Mouse (Mus musculus): ENCODE measurements around the gene Cdc42se2. TPM values are rescaled to one million over a fixed set of nuclear protein-coding genes. Genes with fewer than 3 reads are reported as not detected.
A peak's percentile ranks its signal among the peaks of the same experiment; 100 is the strongest.

The Cdc42se2 gene
- polyA plus RNA-seq, 1 experiment from 2014 or later: 136 TPM

DNA sequence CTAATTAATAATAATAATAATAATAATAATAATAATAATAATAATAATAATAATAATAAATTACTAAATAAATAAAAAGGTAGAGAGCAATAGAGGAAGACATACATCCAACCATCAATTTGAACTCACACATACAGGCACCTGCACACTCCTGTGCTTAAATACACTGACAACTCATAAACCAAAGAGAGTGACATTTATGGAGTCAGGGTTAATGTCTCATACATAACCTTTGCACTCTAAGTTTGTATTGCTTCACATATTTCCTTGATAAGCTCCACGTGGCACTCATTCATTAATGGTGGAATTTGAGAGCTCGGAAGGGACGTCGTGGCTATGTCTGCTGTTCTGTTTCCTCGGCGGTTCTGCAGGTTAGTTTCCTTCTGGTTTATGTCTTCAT is 15.1 kb upstream of the Cdc42se2 start:
- H3K36me3 ChIP-seq (ENCODE audit: control insufficient read depth, insufficient read depth, low read length): no peaks in the 10 kb centered on the region
- no peak overlapping the region for H3K27ac ChIP-seq (ENCODE audit: low read depth, low read length)
- ATAC-seq: no peak
- H3K4me1 ChIP-seq (ENCODE audit: control insufficient read depth, insufficient read depth, low read depth, low read length): no peaks in the 10 kb centered on the region
- H3K9me3 ChIP-seq (ENCODE audit: control insufficient read depth, low read length): no peaks in the 10 kb centered on the region
- H3K9ac ChIP-seq (ENCODE audit: low read depth, low read length): no peak overlapping the region
- WGBS: 74% methylated on average over 6 of the region's 6 CpGs
- no peak overlapping the region for H3K4me3 ChIP-seq (ENCODE audit: low read length)
- no peaks in the 10 kb centered on the region for H3K27me3 ChIP-seq (replicated peaks; ENCODE audit: control insufficient read depth, insufficient read depth, low read length)
- H3K4me2 ChIP-seq (ENCODE audit: low read length): no peak overlapping the region

DNA sequence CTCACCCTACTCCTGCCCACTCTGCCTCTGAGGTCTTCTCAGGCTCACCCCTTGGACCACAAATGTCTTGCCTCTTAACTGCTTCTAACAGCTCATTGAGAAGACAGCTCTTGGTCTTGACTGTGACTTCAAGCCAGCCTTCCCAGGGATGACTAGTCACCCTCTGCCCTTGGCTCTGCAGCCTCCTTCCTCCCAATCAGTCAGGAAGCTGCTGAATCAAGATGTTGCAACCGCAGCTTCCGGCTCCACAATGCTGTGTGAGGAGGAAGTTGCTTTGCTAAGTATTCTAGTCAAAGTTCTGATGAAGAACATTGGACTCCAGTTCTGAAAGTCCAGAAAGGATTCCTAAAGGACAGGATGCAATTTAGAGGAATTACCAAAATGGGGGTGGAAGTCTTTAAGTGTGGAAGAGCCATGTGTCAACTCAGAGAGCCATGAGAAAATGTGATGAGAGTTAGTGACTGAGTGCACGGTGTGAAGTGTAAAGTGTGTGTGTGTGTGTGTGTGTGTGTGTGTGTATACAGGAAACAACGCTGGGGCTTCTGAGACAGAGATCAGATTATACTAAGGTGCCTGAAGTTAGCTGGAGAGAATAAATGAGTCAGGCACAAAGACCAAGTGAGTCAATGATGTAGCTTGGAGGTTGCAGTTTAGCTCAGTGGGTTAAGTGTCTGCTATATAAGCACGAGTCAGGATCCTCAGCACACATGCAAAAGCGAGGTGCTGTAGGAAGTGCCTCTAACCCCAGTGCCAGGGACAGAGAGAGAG is 14.5 kb upstream of the Cdc42se2 start:
- no peak overlapping the region for H3K27ac ChIP-seq (ENCODE audit: low read depth, low read length)
- no peak overlapping the region for H3K4me3 ChIP-seq (ENCODE audit: low read length)
- no peaks in the 10 kb centered on the region for H3K9me3 ChIP-seq (ENCODE audit: control insufficient read depth, low read length)
- no peaks in the 10 kb centered on the region for H3K36me3 ChIP-seq (ENCODE audit: control insufficient read depth, insufficient read depth, low read length)
- H3K9ac ChIP-seq (ENCODE audit: low read depth, low read length): no peak overlapping the region
- H3K4me2 ChIP-seq (ENCODE audit: low read length): no peak overlapping the region
- no peaks in the 10 kb centered on the region for H3K4me1 ChIP-seq (ENCODE audit: control insufficient read depth, insufficient read depth, low read depth, low read length)
- WGBS: 80% methylated on average over 6 of the region's 6 CpGs
- no peak for ATAC-seq
- H3K27me3 ChIP-seq (replicated peaks; ENCODE audit: control insufficient read depth, insufficient read depth, low read length): no peaks in the 10 kb centered on the region

DNA sequence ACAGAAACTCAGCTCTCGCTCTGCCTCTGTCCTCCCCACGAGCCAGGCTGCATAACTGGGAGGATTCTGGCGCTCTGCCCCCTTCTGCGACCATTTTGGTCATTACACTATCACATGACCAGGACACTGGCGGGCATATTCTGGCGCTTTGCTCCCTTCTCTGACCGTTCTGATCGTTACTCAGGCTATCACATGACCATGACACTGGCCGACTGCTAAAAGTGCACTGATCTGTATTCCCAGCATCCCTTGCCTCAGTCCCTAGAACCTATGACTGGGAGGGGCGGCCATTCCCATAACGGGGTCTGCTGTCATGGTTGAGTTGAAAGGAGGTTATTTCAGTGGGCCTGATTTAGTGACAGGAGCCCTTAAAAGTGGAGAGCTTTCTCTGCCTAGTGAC is 9.1 kb upstream of the Cdc42se2 start:
- Histone ChIP-seq H3K4me2 (ENCODE audit: low read length) (no peak overlapping the region), H3K4me1 (ENCODE audit: control insufficient read depth, insufficient read depth, low read depth, low read length) (no peaks in the 10 kb centered on the region), H3K36me3 (ENCODE audit: control insufficient read depth, insufficient read depth, low read length) (no peaks in the 10 kb centered on the region), H3K9ac (ENCODE audit: low read depth, low read length) (no peak overlapping the region), H3K27ac (ENCODE audit: low read depth, low read length) (no peak overlapping the region), H3K4me3 (ENCODE audit: low read length) (no peak overlapping the region), H3K9me3 (ENCODE audit: control insufficient read depth, low read length) (no peaks in the 10 kb centered on the region), H3K27me3 (replicated peaks; ENCODE audit: control insufficient read depth, insufficient read depth, low read length) (no peaks in the 10 kb centered on the region)
- 86% methylated on average over 11 of the region's 11 CpGs for WGBS
- no peak for ATAC-seq

DNA sequence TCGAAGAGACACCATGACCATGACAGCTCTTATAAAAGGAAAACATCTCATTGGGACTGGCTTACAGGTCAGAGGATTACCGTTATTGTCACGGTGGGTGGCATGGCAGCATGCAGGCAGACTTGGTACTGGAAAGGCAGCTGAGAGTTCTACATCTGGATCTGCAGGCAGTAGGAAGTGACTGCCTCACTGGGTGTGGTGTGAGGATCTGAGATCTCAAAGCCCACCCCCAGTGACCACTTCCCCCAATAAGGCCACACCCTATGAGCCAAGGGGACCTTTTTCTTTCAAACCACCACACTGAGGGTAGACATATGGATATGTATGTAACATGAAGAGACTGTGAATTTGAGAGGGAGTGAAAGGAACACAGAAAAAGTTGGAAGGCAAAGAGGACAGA is 7.2 kb upstream of the Cdc42se2 start:
- Histone ChIP-seq H3K9me3 (ENCODE audit: control insufficient read depth, low read length) (no peaks in the 10 kb centered on the region), H3K4me3 (ENCODE audit: low read length) (no peak overlapping the region), H3K27me3 (replicated peaks; ENCODE audit: control insufficient read depth, insufficient read depth, low read length) (no peaks in the 10 kb centered on the region), H3K9ac (ENCODE audit: low read depth, low read length) (no peak overlapping the region), H3K4me2 (ENCODE audit: low read length) (no peak overlapping the region), H3K27ac (ENCODE audit: low read depth, low read length) (no peak overlapping the region), H3K36me3 (ENCODE audit: control insufficient read depth, insufficient read depth, low read length) (no peaks in the 10 kb centered on the region), H3K4me1 (ENCODE audit: control insufficient read depth, insufficient read depth, low read depth, low read length) (no peaks in the 10 kb centered on the region)
- 86% methylated on average over 3 of the region's 3 CpGs for WGBS
- no peak for ATAC-seq

DNA sequence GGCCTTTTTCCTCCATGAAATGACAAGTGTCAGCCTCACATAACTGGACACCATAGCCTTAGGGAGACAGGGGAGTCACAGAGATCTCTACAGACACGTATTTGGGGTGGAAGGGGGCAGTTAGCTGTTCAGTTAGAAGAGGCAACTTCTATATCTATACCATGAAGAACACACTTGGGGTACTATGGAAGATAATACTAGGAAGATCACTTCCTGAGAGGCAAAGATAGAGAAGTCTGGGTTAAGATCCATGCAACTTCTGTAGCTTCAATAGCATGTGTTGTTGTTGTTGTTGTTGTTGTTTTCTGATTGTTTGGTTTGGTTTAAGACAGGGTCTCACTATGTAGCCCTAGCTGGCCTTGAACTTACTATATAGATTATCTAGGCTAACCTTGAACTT is 5.7 kb upstream of the Cdc42se2 start:
- Histone ChIP-seq H3K9me3 (ENCODE audit: control insufficient read depth, low read length) (no peaks in the 10 kb centered on the region), H3K9ac (ENCODE audit: low read depth, low read length) (no peak overlapping the region), H3K27ac (ENCODE audit: low read depth, low read length) (no peak overlapping the region), H3K4me1 (ENCODE audit: control insufficient read depth, insufficient read depth, low read depth, low read length) (no peaks in the 10 kb centered on the region), H3K4me3 (ENCODE audit: low read length) (no peak overlapping the region), H3K27me3 (replicated peaks; ENCODE audit: control insufficient read depth, insufficient read depth, low read length) (no peaks in the 10 kb centered on the region), H3K4me2 (ENCODE audit: low read length) (no peak overlapping the region), H3K36me3 (ENCODE audit: control insufficient read depth, insufficient read depth, low read length) (no peaks in the 10 kb centered on the region)
- no peak for ATAC-seq
- 82% methylated on average over 1 of the region's 1 CpGs for WGBS

DNA sequence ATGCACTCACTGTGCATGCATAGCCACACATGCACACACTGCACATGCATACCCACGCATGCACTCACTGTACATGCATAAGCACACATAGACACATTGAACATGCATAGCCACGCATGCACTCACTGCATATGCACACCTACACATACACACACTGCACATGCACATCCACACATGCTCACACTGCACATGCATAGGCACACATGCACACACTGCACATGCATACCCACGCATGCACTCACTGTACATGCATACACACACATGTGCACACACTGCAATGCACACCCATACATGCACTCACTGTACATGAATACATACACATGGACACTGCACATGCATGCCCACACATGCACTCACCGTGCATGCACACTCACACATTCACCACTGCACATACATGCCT is 4.0 kb upstream of the Cdc42se2 start:
- Histone ChIP-seq H3K27ac (ENCODE audit: low read depth, low read length) (no peak overlapping the region), H3K4me1 (ENCODE audit: control insufficient read depth, insufficient read depth, low read depth, low read length) (peaks cover under 1% of the 10 kb centered on the region; the same call in 1 of the 2 replicates), H3K4me3 (ENCODE audit: low read length) (no peak overlapping the region), H3K9ac (ENCODE audit: low read depth, low read length) (no peak overlapping the region), H3K36me3 (ENCODE audit: control insufficient read depth, insufficient read depth, low read length) (no peaks in the 10 kb centered on the region), H3K9me3 (ENCODE audit: control insufficient read depth, low read length) (no peaks in the 10 kb centered on the region), H3K4me2 (ENCODE audit: low read length) (no peak overlapping the region), H3K27me3 (replicated peaks; ENCODE audit: control insufficient read depth, insufficient read depth, low read length) (no peaks in the 10 kb centered on the region)
- ATAC-seq: no peak
- WGBS: 95% methylated on average over 4 of the region's 4 CpGs

DNA sequence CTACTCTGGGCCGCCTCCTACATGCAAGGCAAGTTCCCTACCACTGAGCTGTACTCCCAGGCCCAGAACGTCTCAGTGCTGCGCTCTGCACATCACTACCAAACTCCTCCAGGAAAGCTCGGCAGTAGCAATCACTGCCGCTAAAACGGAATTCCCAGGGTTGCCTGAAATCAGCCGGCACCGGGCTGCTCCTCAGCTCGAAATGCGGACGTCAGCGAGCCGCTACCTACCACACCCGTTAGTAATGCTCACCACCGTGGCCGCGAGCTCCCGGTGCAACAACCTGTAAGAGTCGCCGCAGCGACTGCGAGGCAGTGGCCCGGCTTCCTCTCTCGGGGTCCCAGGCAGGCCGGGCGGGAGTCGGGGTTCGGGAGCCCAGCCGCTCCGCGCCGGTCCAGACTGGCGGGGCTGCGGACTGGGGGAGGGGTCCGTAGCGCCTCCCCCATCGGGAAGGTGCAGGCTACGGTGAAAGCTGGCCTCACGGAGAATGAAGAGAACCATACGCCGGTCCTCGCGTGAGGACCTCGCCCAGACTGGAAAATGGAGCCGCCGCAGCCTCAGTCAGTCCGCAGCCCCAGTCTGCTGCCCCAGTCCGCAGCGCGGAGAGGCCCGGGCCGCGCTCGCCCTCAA is 502 bp downstream of the Cdc42se2 start:
- H3K9ac ChIP-seq (ENCODE audit: low read depth, low read length): peak overlapping the region; percentile 98
- ATAC-seq: peak; percentile 31
- H3K27me3 ChIP-seq (replicated peaks; ENCODE audit: control insufficient read depth, insufficient read depth, low read length): no peaks in the 10 kb centered on the region
- H3K4me1 ChIP-seq (ENCODE audit: control insufficient read depth, insufficient read depth, low read depth, low read length): peaks cover 11% of the 10 kb centered on the region
- WGBS: under 1% methylated on average over 54 of the region's 54 CpGs
- no peaks in the 10 kb centered on the region for H3K9me3 ChIP-seq (ENCODE audit: control insufficient read depth, low read length)
- peak overlapping the region; percentile 69 for H3K4me2 ChIP-seq (ENCODE audit: low read length)
- peak overlapping the region; percentile 87 for H3K4me3 ChIP-seq (ENCODE audit: low read length)
- H3K27ac ChIP-seq (ENCODE audit: low read depth, low read length): peak overlapping the region; percentile 98
- no peaks in the 10 kb centered on the region for H3K36me3 ChIP-seq (ENCODE audit: control insufficient read depth, insufficient read depth, low read length)

DNA sequence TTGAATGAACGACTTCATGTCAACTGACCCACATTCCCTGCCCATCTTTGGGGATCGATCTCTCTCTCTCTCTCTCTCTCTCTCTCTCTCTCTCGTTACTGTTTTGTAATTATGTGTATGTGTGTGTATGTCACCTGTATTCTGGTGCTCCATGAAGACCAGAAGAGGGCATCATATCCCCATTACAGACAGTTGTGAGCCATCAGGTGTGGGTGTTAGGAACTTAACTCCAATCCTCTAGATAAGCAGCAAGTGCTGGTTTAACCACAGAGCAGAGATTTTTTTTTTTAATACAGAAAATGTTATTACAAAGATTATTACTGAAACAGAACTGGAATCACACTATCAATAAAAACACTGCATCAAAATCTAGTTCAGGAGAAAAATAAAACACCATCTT is 1.9 kb downstream of the Cdc42se2 start:
- no peak for ATAC-seq
- Histone ChIP-seq H3K36me3 (ENCODE audit: control insufficient read depth, insufficient read depth, low read length) (no peaks in the 10 kb centered on the region), H3K9ac (ENCODE audit: low read depth, low read length) (no peak overlapping the region), H3K4me3 (ENCODE audit: low read length) (no peak overlapping the region), H3K4me2 (ENCODE audit: low read length) (peak overlapping the region; percentile 69; the same call in 1 of the 2 replicates), H3K27me3 (replicated peaks; ENCODE audit: control insufficient read depth, insufficient read depth, low read length) (no peaks in the 10 kb centered on the region), H3K9me3 (ENCODE audit: control insufficient read depth, low read length) (no peaks in the 10 kb centered on the region), H3K27ac (ENCODE audit: low read depth, low read length) (no peak overlapping the region), H3K4me1 (ENCODE audit: control insufficient read depth, insufficient read depth, low read depth, low read length) (peaks cover 11% of the 10 kb centered on the region)
- 83% methylated on average over 3 of the region's 3 CpGs for WGBS

DNA sequence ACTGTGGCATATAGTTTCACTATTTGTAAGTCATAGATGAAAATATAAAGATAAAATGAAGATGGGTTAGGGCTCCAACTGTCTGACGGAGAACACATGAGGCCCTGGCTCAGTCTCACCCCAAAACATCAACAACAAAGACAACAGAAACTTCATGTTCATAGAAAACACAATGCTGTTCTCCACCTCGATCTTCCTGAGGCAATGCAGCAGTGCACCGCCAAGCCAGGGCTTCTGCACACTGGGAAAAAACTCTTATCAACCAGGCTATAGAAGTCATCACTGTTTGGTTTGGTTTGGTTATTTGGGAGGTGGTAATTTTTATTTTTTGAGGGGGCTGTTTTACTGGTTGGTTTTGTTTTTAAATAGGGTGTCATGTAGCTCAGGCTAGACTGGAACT is 3.0 kb downstream of the Cdc42se2 start:
- no peak for ATAC-seq
- Histone ChIP-seq H3K4me2 (ENCODE audit: low read length) (no peak overlapping the region), H3K27ac (ENCODE audit: low read depth, low read length) (no peak overlapping the region), H3K9me3 (ENCODE audit: control insufficient read depth, low read length) (no peaks in the 10 kb centered on the region), H3K4me3 (ENCODE audit: low read length) (no peak overlapping the region), H3K36me3 (ENCODE audit: control insufficient read depth, insufficient read depth, low read length) (no peaks in the 10 kb centered on the region), H3K9ac (ENCODE audit: low read depth, low read length) (no peak overlapping the region), H3K4me1 (ENCODE audit: control insufficient read depth, insufficient read depth, low read depth, low read length) (peaks cover 11% of the 10 kb centered on the region), H3K27me3 (replicated peaks; ENCODE audit: control insufficient read depth, insufficient read depth, low read length) (no peaks in the 10 kb centered on the region)
- WGBS: 86% methylated on average over 3 of the region's 3 CpGs
